Mouse (Mus musculus): ENCODE measurements around the gene Gm44503. TPM values are rescaled to one million over a fixed set of nuclear protein-coding genes. Genes with fewer than 3 reads are reported as not detected.

Gm44503 gene
- total and polyA plus RNA-seq, 3 experiments = not detected

- Histone ChIP-seq H3K9ac (ENCODE audit: control insufficient read depth, low read depth, low read length, poor library complexity, severe bottlenecking) (no peak overlapping the region), H3K36me3 (ENCODE audit: control insufficient read depth in 1 of 2, insufficient read depth in 2 of 2, low read length in 2 of 2) (no peaks in the 10 kb centered on the region), H3K27me3 (ENCODE audit: control insufficient read depth in 1 of 2, insufficient read depth in 2 of 2, low read length in 2 of 2) (peaks cover 5 to 6% of the 10 kb centered on the region in 2 experiments), H3K9me3 (replicated peaks; ENCODE audit: insufficient read depth, low read length) (no peaks in the 10 kb centered on the region), H3K4me3 (ENCODE audit: control insufficient read depth in 1 of 2, insufficient read depth in 1 of 2, low read depth in 2 of 2, low read length in 2 of 2) (no peak overlapping the region), H3K4me1 (ENCODE audit: control insufficient read depth in 1 of 2, insufficient read depth in 2 of 2, low read length in 2 of 2) (no peaks in the 10 kb centered on the region), H3K27ac (ENCODE audit: control insufficient read depth, low read depth, low read length) (no peak overlapping the region), H3K79me2 (ENCODE audit: control insufficient read depth, insufficient read depth, low read length, poor library complexity) (no peaks in the 10 kb centered on the region)
- no peak for DNase-seq (ENCODE audit: low read depth, low spot score)
- no peak for TF ChIP-seq MAZ (IDR thresholded peaks at IDR 0.05; ENCODE audit: low read depth, low read length)
- TF ChIP-seq USF2 (IDR thresholded peaks at IDR 0.05; ENCODE audit: borderline replicate concordance in 1 of 2, insufficient read depth in 1 of 2, low read depth in 1 of 2, low read length in 2 of 2) = no peak
- TF ChIP-seq ELF1 (IDR thresholded peaks at IDR 0.05; ENCODE audit: low read depth, low read length) = no peak
- 0 out of 2 replicates have a peak, but pooled peaks have one; percentile 4 for TF ChIP-seq SMC3 (IDR thresholded peaks at IDR 0.05; ENCODE audit: low read depth, low read length)
- TF ChIP-seq NRF1 (IDR thresholded peaks at IDR 0.05; ENCODE audit: insufficient read depth, low read depth, low read length, poor library complexity, severe bottlenecking) = no peak
- TF ChIP-seq MAFK (IDR thresholded peaks at IDR 0.05; ENCODE audit: borderline replicate concordance, low read depth, low read length) = no peak
- peak in 2 of 3 experiments; percentile 17 to 29; a peak in 2 of 6 replicates for TF ChIP-seq CTCF (IDR thresholded peaks at IDR 0.05 in 2 of 3, conservative IDR thresholded peaks at IDR 0.05 in 1 of 3; ENCODE audit: control insufficient read depth in 1 of 3, insufficient read depth in 1 of 3, low read depth in 2 of 3, low read length in 3 of 3, poor library complexity in 1 of 3, severe bottlenecking in 1 of 3)
- no peak for TF ChIP-seq UBTF (IDR thresholded peaks at IDR 0.05; ENCODE audit: borderline replicate concordance, insufficient read depth, low read depth, low read length)
Observed at GRCm38 (mm10) chr9:72947010-72947409, 11.6 kb upstream of the Gm44503 start.

DNA sequence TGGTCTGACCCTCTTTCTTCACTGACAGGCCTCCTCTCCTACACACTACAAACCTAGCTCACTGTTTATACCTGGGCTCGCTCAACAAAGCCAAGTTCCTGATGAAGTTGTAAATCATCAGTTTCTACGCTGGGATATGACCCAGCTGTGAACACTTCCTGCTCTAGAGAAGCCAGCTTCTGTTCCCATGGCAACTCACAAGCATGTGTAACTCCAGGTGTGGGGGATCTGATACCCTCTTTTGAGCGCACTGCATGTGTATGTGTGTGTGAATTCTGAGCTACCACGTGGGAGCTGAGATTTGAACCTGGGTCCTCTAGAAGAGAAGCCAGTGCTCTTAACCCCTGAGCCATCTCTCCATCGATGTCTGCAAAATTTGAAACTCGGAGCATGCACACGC is 9.1 kb upstream of the Gm44503 start:
- TF ChIP-seq SMC3 (IDR thresholded peaks at IDR 0.05; ENCODE audit: low read depth, low read length) = no peak
- TF ChIP-seq TBP (IDR thresholded peaks at IDR 0.05; ENCODE audit: low read depth, low read length) = no peak
- TF ChIP-seq POLR2A (IDR thresholded peaks at IDR 0.05; ENCODE audit: control insufficient read depth in 1 of 2, insufficient read depth in 1 of 2, low read depth in 1 of 2, low read length in 2 of 2, poor library complexity in 1 of 2) = no peak
- no peak for TF ChIP-seq ZMIZ1 (IDR thresholded peaks at IDR 0.05; ENCODE audit: low read depth, low read length)
- TF ChIP-seq CHD2 (IDR thresholded peaks at IDR 0.05; ENCODE audit: low read length) = no peak
- no peak for TF ChIP-seq MAX (IDR thresholded peaks at IDR 0.05; ENCODE audit: low read length)
- no peak for TF ChIP-seq E2F4 (IDR thresholded peaks at IDR 0.05; ENCODE audit: borderline replicate concordance, low read depth, low read length)
- no peak for TF ChIP-seq POLR2AphosphoS5 (IDR thresholded peaks at IDR 0.05; ENCODE audit: borderline replicate concordance, low read depth, low read length)
- TF ChIP-seq NELFE (IDR thresholded peaks at IDR 0.05; ENCODE audit: low read depth, low read length) = no peak
- no peak for TF ChIP-seq POLR2AphosphoS2 (IDR thresholded peaks at IDR 0.05; ENCODE audit: low read length)
- TF ChIP-seq RCOR1 (IDR thresholded peaks at IDR 0.05; ENCODE audit: low read depth, low read length) = no peak
- TF ChIP-seq GABPA (IDR thresholded peaks at IDR 0.05; ENCODE audit: low read depth, low read length) = no peak
- TF ChIP-seq ZNF384 (IDR thresholded peaks at IDR 0.05; ENCODE audit: low read depth, low read length) = no peak
- TF ChIP-seq SIN3A (IDR thresholded peaks at IDR 0.05; ENCODE audit: low read length) = no peak
- no peak for TF ChIP-seq USF2 (IDR thresholded peaks at IDR 0.05; ENCODE audit: borderline replicate concordance in 1 of 2, insufficient read depth in 1 of 2, low read depth in 1 of 2, low read length in 2 of 2)
- Histone ChIP-seq H3K36me3 (ENCODE audit: control insufficient read depth in 1 of 2, insufficient read depth in 2 of 2, low read length in 2 of 2) (no peaks in the 10 kb centered on the region), H3K4me1 (ENCODE audit: control insufficient read depth in 1 of 2, insufficient read depth in 2 of 2, low read length in 2 of 2) (no peaks in the 10 kb centered on the region), H3K27me3 (ENCODE audit: control insufficient read depth in 1 of 2, insufficient read depth in 2 of 2, low read length in 2 of 2) (peaks cover 5 to 9% of the 10 kb centered on the region in 2 experiments), H3K79me2 (ENCODE audit: control insufficient read depth, insufficient read depth, low read length, poor library complexity) (no peaks in the 10 kb centered on the region), H3K9ac (ENCODE audit: control insufficient read depth, low read depth, low read length, poor library complexity, severe bottlenecking) (no peak overlapping the region), H3K9me3 (replicated peaks; ENCODE audit: insufficient read depth, low read length) (no peaks in the 10 kb centered on the region), H3K4me3 (ENCODE audit: control insufficient read depth in 1 of 2, insufficient read depth in 1 of 2, low read depth in 2 of 2, low read length in 2 of 2) (no peak overlapping the region), H3K27ac (ENCODE audit: control insufficient read depth, low read depth, low read length) (no peak overlapping the region)
- DNase-seq (ENCODE audit: low read depth, low spot score) = no peak

Measured in MEL (cell line).